Mouse (Mus musculus) right cerebral cortex, adult 2 months (tissue): ENCODE results near the gene Olfr131.
"Not testable (repeated sequence)": the region's sequence is repeated elsewhere in the genome, so short reads cannot be mapped to it uniquely, and the experiment has no call there.

ENCODE experiments used
- DNase-seq, 2 experiments: peaks; one replicate each; pipeline ENCODE4 v3.0.0; 2021 to 2022; ENCODE audit warnings: low spot score in 2 of 2

Olfr131 gene

GRCm38 (mm10) chr17:38088593-38088992 is at the start of gene Olfr131:
TSS of gene Olfr131 (minus strand) at chr17:38088693.
- DNase-seq = no peak

DNA sequence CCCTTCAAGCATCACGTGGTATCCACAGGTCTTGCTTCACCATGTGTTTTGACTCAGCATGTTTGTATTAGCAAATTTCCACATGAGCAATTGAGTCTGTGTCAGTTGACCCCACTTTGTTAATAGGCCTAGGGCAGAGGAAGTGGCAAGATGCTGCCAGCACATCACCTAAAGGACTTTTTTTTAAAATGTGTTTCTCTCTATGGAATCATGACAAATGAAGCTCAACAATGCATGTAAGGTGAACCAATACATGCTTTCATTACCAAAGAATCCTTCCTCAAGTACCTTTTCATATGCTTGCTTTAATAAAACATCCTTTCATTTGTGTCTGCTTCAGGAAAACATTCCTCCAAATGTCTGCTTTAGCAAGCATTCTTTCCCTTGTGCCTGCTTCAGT is 45.9 kb upstream of the Olfr131 start, which contains the start of gene Olfr132:
Olfr132 (minus strand) TSS at position 101 of the 400 bp plus-strand sequence.
- no peak for DNase-seq

GRCm38 (mm10) chr17:38125371-38125770 is 36.9 kb upstream of the Olfr131 start:
- not testable (repeated sequence) for DNase-seq

- DNase-seq = not testable (repeated sequence)
These were observed 35.7 kb upstream of the Olfr131 start for GRCm38 (mm10) chr17:38124199-38124598.

DNA sequence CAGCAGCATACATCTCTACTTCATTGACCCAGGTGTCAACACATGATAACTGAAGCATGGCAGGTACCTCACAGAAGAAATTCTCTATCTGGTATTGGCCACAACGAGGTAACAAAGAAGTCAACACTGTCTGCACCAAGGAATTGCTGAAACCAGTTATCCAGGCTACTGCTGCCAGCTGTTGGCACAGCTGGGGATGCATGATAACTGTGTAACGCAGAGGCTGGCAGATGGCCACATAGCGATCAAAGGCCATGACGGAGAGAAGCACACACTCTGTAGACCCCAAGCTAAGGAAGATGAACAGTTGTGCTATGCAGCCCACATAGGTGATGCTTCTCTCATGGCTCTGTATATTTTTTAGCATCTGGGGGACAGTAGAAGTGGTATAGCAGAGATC is 6.1 kb downstream of the Olfr131 start:
- DNase-seq = no peak

DNA sequence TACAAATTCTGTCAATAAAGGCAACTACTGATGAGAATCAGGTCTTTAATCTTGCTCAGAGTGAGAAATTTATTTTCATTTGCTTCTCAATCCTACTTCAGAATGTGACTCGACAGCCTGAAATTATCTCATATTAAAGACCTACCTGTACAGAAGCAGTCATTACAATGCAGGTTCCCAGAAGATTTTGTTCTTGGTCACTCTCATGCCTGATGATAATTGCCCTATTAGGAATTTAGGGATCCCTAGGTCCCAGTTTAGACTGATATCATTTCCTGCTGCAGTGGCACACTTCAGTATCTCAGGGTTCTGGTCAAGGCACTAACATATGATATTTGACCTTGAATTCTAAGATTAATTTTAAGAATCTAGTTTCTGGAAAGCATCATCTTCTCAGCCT is 24.9 kb downstream of the Olfr131 start, which contains the start of gene Olfr130:
Olfr130 (plus strand) TSS at position 301 of the 400 bp plus-strand sequence.
- DNase-seq = no peak

GRCm38 (mm10) chr17:38059979-38060378 is 28.5 kb downstream of the Olfr131 start, which contains the start of gene Olfr129:
TSS of gene Olfr129 (minus strand) at chr17:38060079.
- no peak for DNase-seq
